Mouse (Mus musculus) urinary bladder, adult 18-20 months (tissue): Measurements from ENCODE around the gene Slc6a21.

Experiments
- DNase-seq, 2 experiments: peaks; one replicate each; pipeline ENCODE4 v3.0.0; 2022; ENCODE audit warnings: low spot score in 2 of 2, mixed read lengths in 2 of 2

The Slc6a21 gene

GRCm38 (mm10) chr7:45277136-45277760 is at the start of gene Slc6a21:
Gene Slc6a21 (plus strand): TSS chr7:45277513.
- peak; percentile 56 to 75 for DNase-seq

GRCm38 (mm10) chr7:45228548-45228947 is 48.8 kb upstream of the Slc6a21 start:
- no peak for DNase-seq

GRCm38 (mm10) chr7:45229046-45229445 is 48.3 kb upstream of the Slc6a21 start:
- DNase-seq: no peak

GRCm38 (mm10) chr7:45229459-45230203 is 47.7 kb upstream of the Slc6a21 start:
- DNase-seq: no peak

GRCm38 (mm10) chr7:45231192-45231591 is 46.1 kb upstream of the Slc6a21 start:
- no peak for DNase-seq

GRCm38 (mm10) chr7:45231941-45232340 is 45.4 kb upstream of the Slc6a21 start:
- no peak for DNase-seq

GRCm38 (mm10) chr7:45232716-45233465 is 44.4 kb upstream of the Slc6a21 start:
- no peak for DNase-seq

- no peak for DNase-seq
Observed at GRCm38 (mm10) chr7:45233580-45234332, 43.6 kb upstream of the Slc6a21 start.

GRCm38 (mm10) chr7:45234333-45234841 is 42.9 kb upstream of the Slc6a21 start:
- no peak for DNase-seq

GRCm38 (mm10) chr7:45234922-45235571 is 42.3 kb upstream of the Slc6a21 start:
- DNase-seq: peak in 1 of 2 experiments; percentile 27

GRCm38 (mm10) chr7:45235656-45236180 is 41.6 kb upstream of the Slc6a21 start:
- DNase-seq: no peak

- no peak for DNase-seq
Observed at GRCm38 (mm10) chr7:45237747-45238699, 39.3 kb upstream of the Slc6a21 start.

GRCm38 (mm10) chr7:45238723-45239496 is 38.4 kb upstream of the Slc6a21 start, which contains the start of gene Cd37:
Gene Cd37 (minus strand): TSS chr7:45239115.
- DNase-seq: no peak

GRCm38 (mm10) chr7:45240109-45240508 is 37.2 kb upstream of the Slc6a21 start:
- no peak for DNase-seq

GRCm38 (mm10) chr7:45240633-45241388 is 36.5 kb upstream of the Slc6a21 start, which contains the start of gene Slc6a16:
Gene Slc6a16 (plus strand): TSS chr7:45241085.
- DNase-seq: no peak

GRCm38 (mm10) chr7:45241389-45241749 is 35.9 kb upstream of the Slc6a21 start:
- no peak for DNase-seq

GRCm38 (mm10) chr7:45247666-45248065 is 29.6 kb upstream of the Slc6a21 start:
- no peak for DNase-seq

- no peak for DNase-seq
Observed at GRCm38 (mm10) chr7:45253806-45254205, 23.5 kb upstream of the Slc6a21 start.
